Mouse (Mus musculus) liver, adult 2 months (tissue): ENCODE data around the gene 1700029J07Rik.

Source experiments
- CTCF ChIP-seq: fragments of 200-500 bp; IDR thresholded peaks from 2 replicates; pipeline ENCODE4 v1.5.1; 2011; ENCODE audit warnings: low read depth, low read length, control low read depth
- POLR2A ChIP-seq: fragments of 200-500 bp; IDR thresholded peaks from 2 replicates; pipeline ENCODE4 v1.6.1; 2011; ENCODE audit warnings: low read length, control low read depth; ENCODE audit not compliant: insufficient read depth; ENCODE audit errors: extremely low read depth

DNA sequence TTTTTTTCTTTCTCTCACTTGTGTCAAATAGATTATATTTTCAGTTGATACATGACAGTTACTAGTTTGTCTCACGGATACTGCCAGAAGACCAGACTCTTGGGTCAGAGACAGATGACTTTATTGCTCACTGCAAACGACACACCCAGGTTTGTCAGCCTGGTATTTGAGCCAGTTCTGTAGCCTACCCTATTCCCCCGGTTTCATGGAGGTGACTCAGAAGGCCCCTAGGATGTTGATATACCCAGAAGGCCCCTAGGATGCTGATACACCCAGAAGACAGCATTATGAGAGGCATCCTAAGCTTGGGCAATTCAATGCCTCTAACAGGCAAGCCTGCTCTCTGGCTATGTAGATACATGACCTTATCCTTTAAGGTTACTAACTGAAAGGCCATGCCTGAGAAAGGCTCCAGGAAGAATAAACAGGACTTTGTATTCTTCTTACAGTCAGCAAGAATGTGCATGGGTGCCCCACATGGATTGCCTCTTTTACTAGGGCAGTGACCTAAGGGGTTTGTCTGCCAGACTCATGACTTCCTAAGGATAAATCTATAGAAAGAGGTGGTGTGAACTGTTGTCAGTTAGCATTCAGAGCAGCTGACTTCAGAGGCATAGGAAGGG lies 32.1 kb upstream of the 1700029J07Rik start:
- no peak for TF ChIP-seq CTCF
- TF ChIP-seq POLR2A: no peak
